Mouse (Mus musculus) testis, adult 2 months (tissue): ENCODE results near the gene Pi4ka. TPM values are rescaled to one million over a fixed set of nuclear protein-coding genes. Genes with fewer than 3 reads are reported as not detected.

Source experiments
- H3K27ac ChIP-seq: fragments of 200-500 bp; 2 replicates; pipeline ENCODE4 v1.5.1; 2012; ENCODE audit warnings: low read depth, low read length; ENCODE audit not compliant: control insufficient read depth, insufficient read depth
- H3K27me3 ChIP-seq: fragments of 200-500 bp; 2 replicates; pipeline ENCODE4 v1.6.1; 2012; ENCODE audit warnings: mild to moderate bottlenecking, low read length, moderate library complexity; ENCODE audit not compliant: control insufficient read depth, insufficient read depth
- H3K36me3 ChIP-seq: fragments of 200-500 bp; 2 replicates; pipeline ENCODE4 v1.6.1; 2012; ENCODE audit warnings: mild to moderate bottlenecking, low read length; ENCODE audit not compliant: control insufficient read depth, insufficient read depth
- H3K4me1 ChIP-seq: fragments of 200-500 bp; 2 replicates; pipeline ENCODE4 v1.6.1; 2012; ENCODE audit warnings: low read length; ENCODE audit not compliant: control insufficient read depth, insufficient read depth
- H3K4me3 ChIP-seq: fragments of 200-500 bp; 2 replicates; pipeline ENCODE4 v1.5.1; 2012; ENCODE audit warnings: low read depth, mild to moderate bottlenecking, low read length, moderate library complexity, mixed read lengths; ENCODE audit not compliant: control insufficient read depth
- CTCF ChIP-seq: fragments of 200-500 bp; IDR thresholded peaks from 2 replicates; pipeline ENCODE4 v1.5.1; 2012; ENCODE audit warnings: low read depth, mild to moderate bottlenecking, inconsistent platforms, low read length, moderate library complexity; ENCODE audit not compliant: control insufficient read depth, insufficient read depth, insufficient replicate concordance
- POLR2A ChIP-seq: fragments of 200-500 bp; IDR thresholded peaks from 2 replicates; pipeline ENCODE4 v1.6.1; 2012; ENCODE audit warnings: low read depth, mild to moderate bottlenecking, inconsistent platforms, low read length, moderate library complexity; ENCODE audit not compliant: control insufficient read depth
- polyA plus RNA-seq: library from polyadenylated mRNA; depleted of rRNA; stranded (reverse); fragments of >200 nt; gene quantifications from 2 replicates; pipeline ENCODE4 v1.2.3, GENCODE M21; 2012; rRNA removed

Gene Pi4ka
- polyA plus RNA-seq = 87.0 and 88.7 TPM in 2 replicates

GRCm38 (mm10) chr16:17405736-17406443 is at the start of gene Pi4ka, which contains the start of gene Snap29:
TSS of gene Pi4ka (minus strand) at chr16:17406314.
TSS of gene Snap29 (plus strand) at chr16:17405986.
- H3K27ac ChIP-seq = peak within 1 kb of the TSS; percentile 91
- TF ChIP-seq POLR2A (peak; percentile 81), CTCF (no peak)
- peaks cover 2% of the 10 kb centered on the region; the same call in 1 of the 2 replicates for H3K4me1 ChIP-seq
- H3K27me3 ChIP-seq = no peaks in the 10 kb centered on the region
- peak within 1 kb of the TSS; percentile 100 for H3K4me3 ChIP-seq
- no peaks in the 10 kb centered on the region for H3K36me3 ChIP-seq

- Histone ChIP-seq H3K4me3 (peak overlapping the region; percentile 99), H3K4me1 (peaks cover 5% of the 10 kb centered on the region), H3K36me3 (no peaks in the 10 kb centered on the region), H3K27ac (peak overlapping the region; percentile 85), H3K27me3 (no peaks in the 10 kb centered on the region)
- TF ChIP-seq CTCF (no peak), POLR2A (peak; percentile 48; the same call in 1 of the 2 replicates)
Measured at GRCm38 (mm10) chr16:17452373-17452715, 46.2 kb upstream of the Pi4ka start.

- TF ChIP-seq POLR2A (peak; percentile 91), CTCF (no peak)
- H3K4me1 ChIP-seq = peaks cover 5% of the 10 kb centered on the region
- H3K4me3 ChIP-seq = peak within 1 kb of the TSS; percentile 99
- no peaks in the 10 kb centered on the region for H3K36me3 ChIP-seq
- peak within 1 kb of the TSS; percentile 85 for H3K27ac ChIP-seq
- H3K27me3 ChIP-seq = no peaks in the 10 kb centered on the region
Measured at GRCm38 (mm10) chr16:17451541-17452372, 45.6 kb upstream of the Pi4ka start, which contains the start of gene Crkl. TSS of gene Crkl (plus strand) at chr16:17451987.

- H3K4me3 ChIP-seq = no peak overlapping the region
- no peaks in the 10 kb centered on the region for H3K27me3 ChIP-seq
- H3K4me1 ChIP-seq = no peaks in the 10 kb centered on the region
- TF ChIP-seq CTCF = no peak
- TF ChIP-seq POLR2A = no peak
- H3K27ac ChIP-seq = no peak overlapping the region
- H3K36me3 ChIP-seq = no peaks in the 10 kb centered on the region; the same call in 1 of the 2 replicates
Measured at GRCm38 (mm10) chr16:17432576-17432975, 26.5 kb upstream of the Pi4ka start.

- Histone ChIP-seq H3K27me3 (no peaks in the 10 kb centered on the region), H3K36me3 (peaks cover 2% of the 10 kb centered on the region), H3K27ac (no peak overlapping the region), H3K4me1 (no peaks in the 10 kb centered on the region), H3K4me3 (no peak overlapping the region)
- TF ChIP-seq POLR2A (no peak), CTCF (no peak)
Measured at GRCm38 (mm10) chr16:17423021-17423420, 16.9 kb upstream of the Pi4ka start.

GRCm38 (mm10) chr16:17410209-17410608 is 4.1 kb upstream of the Pi4ka start:
- no peaks in the 10 kb centered on the region for H3K27me3 ChIP-seq
- no peaks in the 10 kb centered on the region for H3K36me3 ChIP-seq
- H3K27ac ChIP-seq = no peak overlapping the region
- TF ChIP-seq POLR2A (no peak), CTCF (no peak)
- peaks cover 2% of the 10 kb centered on the region; the same call in 1 of the 2 replicates for H3K4me1 ChIP-seq
- H3K4me3 ChIP-seq = no peak overlapping the region

- no peak overlapping the region for H3K27ac ChIP-seq
- H3K27me3 ChIP-seq = no peaks in the 10 kb centered on the region
- peaks cover 2% of the 10 kb centered on the region; the same call in 1 of the 2 replicates for H3K4me1 ChIP-seq
- no peak for TF ChIP-seq POLR2A
- no peak overlapping the region for H3K4me3 ChIP-seq
- no peaks in the 10 kb centered on the region for H3K36me3 ChIP-seq
Measured at GRCm38 (mm10) chr16:17409046-17409445, 2.9 kb upstream of the Pi4ka start.
